Mouse (Mus musculus) forebrain, postnatal 0 days (tissue): ENCODE measurements around the gene Crlf3. TPM values are rescaled to one million over a fixed set of nuclear protein-coding genes. Genes with fewer than 3 reads are reported as not detected.

Experiments used
- ATAC-seq: fragments of 200-750 bp; cut with Nextera tagmentation; 2 replicates; pipeline ENCODE4 v1.8.0; 2017; ENCODE audit warnings: mild to moderate bottlenecking, moderate library complexity
- DNase-seq: peaks from one replicate; pipeline ENCODE4 v3.0.0-alpha.2; 2015
- H3K27ac ChIP-seq: fragments of 300-500 bp; sonication (generic); 2 replicates; pipeline ENCODE4 v1.5.1; 2014; ENCODE audit warnings: low read depth, mild to moderate bottlenecking, antibody characterized with exemption, low read length, moderate library complexity, mixed read lengths
- H3K27me3 ChIP-seq: fragments of 300-500 bp; sonication (generic); 2 replicates; pipeline ENCODE4 v1.6.1; 2014; ENCODE audit warnings: mild to moderate bottlenecking, low read length, mixed read lengths; ENCODE audit not compliant: insufficient read depth
- H3K36me3 ChIP-seq: fragments of 300-500 bp; sonication (generic); 2 replicates; pipeline ENCODE4 v1.6.1; 2014; ENCODE audit warnings: mild to moderate bottlenecking, moderate library complexity; ENCODE audit not compliant: insufficient read depth
- H3K4me1 ChIP-seq: fragments of 300-500 bp; sonication (generic); 2 replicates; pipeline ENCODE4 v1.6.1; 2014; ENCODE audit warnings: antibody characterized with exemption; ENCODE audit not compliant: insufficient read depth
- H3K4me2 ChIP-seq: fragments of 300-500 bp; sonication (generic); 2 replicates; pipeline ENCODE4 v1.6.1; 2014; ENCODE audit warnings: low read depth, mild to moderate bottlenecking, moderate library complexity
- H3K4me3 ChIP-seq: fragments of 300-500 bp; sonication (generic); 2 replicates; pipeline ENCODE4 v1.5.1; 2014; ENCODE audit warnings: low read depth, low read length, mixed read lengths
- H3K9ac ChIP-seq: fragments of 300-500 bp; sonication (generic); 2 replicates; pipeline ENCODE4 v1.6.1; 2014; ENCODE audit warnings: mild to moderate bottlenecking
- H3K9me3 ChIP-seq: fragments of 300-500 bp; sonication (generic); 2 replicates; pipeline ENCODE4 v1.6.1; 2016; ENCODE audit warnings: low read length
- CTCF ChIP-seq: sonication (generic); IDR thresholded peaks from 2 replicates; pipeline ENCODE4 v1.5.1; 2016; ENCODE audit warnings: antibody characterized with exemption, control low read depth, low read depth
- WGBS: fragments of 180-500 bp; shearing (Covaris S2); extraction: QIAGEN DNeasy Blood & Tissue Kit; methylation state at CpG from one replicate; pipeline ENCODE4 v1.1.7; 2014; 5-methylcytosine and 5-hydroxymethylcytosine counted together
- polyA plus RNA-seq: library from polyadenylated mRNA; unstranded; fragments of >200 nt; fragmentation: Nextera tagmentation; extraction: Ambion mirVana; gene quantifications from 2 replicates; pipeline ENCODE4 v1.2.1, GENCODE M21; 2015
- total RNA-seq: library from RNA; depleted of rRNA; stranded (reverse); fragments of >200 nt; gene quantifications from 2 replicates; pipeline ENCODE4 v1.2.3, GENCODE M21; 2014

Crlf3 gene
- total and polyA plus RNA-seq, 2 experiments from 2014 or later = 9.6 to 12.0 TPM

DNA sequence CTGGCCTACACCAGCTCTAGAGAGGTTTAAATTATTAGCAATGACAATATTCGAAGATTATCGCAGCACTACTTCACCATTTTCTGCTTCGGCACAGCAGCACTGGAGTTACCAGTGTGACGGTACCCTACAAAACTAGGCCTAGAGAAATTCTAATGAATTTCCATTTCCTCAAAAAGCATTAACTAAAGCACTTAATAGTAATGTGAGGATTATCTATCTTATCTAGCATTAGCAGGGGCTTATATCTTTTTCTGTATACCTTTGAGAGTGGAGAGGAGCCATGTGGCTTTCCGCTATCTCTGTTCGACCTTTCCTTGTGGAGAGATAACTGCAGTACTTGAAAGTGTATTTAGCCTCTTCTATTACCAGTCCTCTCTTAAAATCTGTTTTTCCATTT, 1.0 kb downstream of the Crlf3 start:
- H3K4me1 ChIP-seq = 0 out of 2 replicates have a peak, but pooled peaks cover 5% of the 10 kb centered on the region
- H3K4me3 ChIP-seq = peak overlapping the region; percentile 77; the same call in 1 of the 2 replicates
- H3K9me3 ChIP-seq = no peaks in the 10 kb centered on the region
- H3K27me3 ChIP-seq = no peaks in the 10 kb centered on the region
- no peak overlapping the region for H3K27ac ChIP-seq
- no peaks in the 10 kb centered on the region for H3K36me3 ChIP-seq
- DNase-seq = no peak
- 72% methylated on average over 6 of the region's 6 CpGs for WGBS
- H3K9ac ChIP-seq = no peak overlapping the region
- no peak for ATAC-seq
- TF ChIP-seq CTCF = no peak
- peak overlapping the region; percentile 77 for H3K4me2 ChIP-seq

DNA sequence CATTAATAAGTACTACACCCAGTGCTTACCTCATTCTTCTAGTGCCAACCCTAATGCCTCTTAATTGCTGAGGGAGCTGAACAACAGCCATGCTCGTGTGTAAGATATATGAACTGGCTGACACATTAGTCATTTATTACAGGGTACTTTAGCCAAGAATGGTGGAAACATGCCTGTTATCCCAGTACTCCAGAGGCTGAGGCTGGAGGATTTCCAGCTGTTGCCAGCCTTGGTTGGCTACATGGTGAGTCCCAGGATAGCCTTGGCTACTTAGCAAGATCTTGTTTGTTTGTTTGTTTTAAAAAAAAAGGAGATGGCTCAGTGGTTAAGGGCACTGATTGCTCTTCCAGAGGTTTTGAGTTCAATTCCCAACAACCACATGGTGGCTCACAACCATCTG, 2.0 kb downstream of the Crlf3 start:
- 19% methylated on average over 1 of the region's 1 CpGs for WGBS
- no peak overlapping the region for H3K9ac ChIP-seq
- ATAC-seq = no peak
- H3K4me3 ChIP-seq = no peak overlapping the region
- H3K36me3 ChIP-seq = no peaks in the 10 kb centered on the region
- TF ChIP-seq CTCF = no peak
- no peak overlapping the region for H3K4me2 ChIP-seq
- H3K27me3 ChIP-seq = no peaks in the 10 kb centered on the region
- H3K9me3 ChIP-seq = no peaks in the 10 kb centered on the region
- DNase-seq = no peak
- H3K27ac ChIP-seq = no peak overlapping the region
- 0 out of 2 replicates have a peak, but pooled peaks cover 5% of the 10 kb centered on the region for H3K4me1 ChIP-seq

DNA sequence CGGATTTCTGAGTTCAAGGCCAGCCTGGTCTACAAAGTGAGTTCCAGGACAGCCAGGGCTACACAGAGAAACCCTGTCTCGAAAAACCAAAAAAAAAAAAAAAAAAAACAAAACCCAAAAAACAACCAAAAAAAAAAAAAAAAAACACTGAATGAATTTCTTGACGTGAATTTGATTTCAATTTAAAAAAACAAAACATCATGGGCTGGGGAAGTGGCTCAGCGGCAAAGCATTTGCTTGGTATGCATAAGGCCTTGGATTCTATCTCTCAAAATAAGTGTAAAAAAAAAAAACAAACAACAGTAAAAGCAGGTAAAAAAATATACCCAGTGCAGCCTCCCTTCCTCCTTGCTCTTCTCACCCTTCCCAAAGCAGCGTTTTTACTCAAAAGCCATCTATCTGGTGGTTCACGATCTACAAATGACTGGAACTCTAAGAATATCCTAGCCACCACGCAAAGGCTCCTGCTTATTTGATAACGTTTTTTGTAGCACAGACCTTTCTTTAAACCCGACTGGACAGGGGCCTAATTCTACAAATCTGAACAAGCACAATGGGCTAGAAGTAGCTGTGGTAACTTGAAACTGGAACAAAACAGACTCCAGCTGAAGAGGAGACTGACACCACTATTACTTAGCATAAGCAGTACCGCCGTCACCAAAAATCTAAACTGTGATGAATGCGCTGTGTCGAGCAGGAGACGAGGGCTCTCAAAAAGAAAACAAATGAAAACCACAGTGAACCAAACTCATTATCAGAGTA, 2.8 kb downstream of the Crlf3 start:
- WGBS = 49% methylated on average over 13 of the region's 14 CpGs
- Histone ChIP-seq H3K9me3 (no peaks in the 10 kb centered on the region), H3K4me1 (0 out of 2 replicates have a peak, but pooled peaks cover 5% of the 10 kb centered on the region), H3K4me3 (no peak overlapping the region), H3K4me2 (no peak overlapping the region), H3K27me3 (no peaks in the 10 kb centered on the region), H3K9ac (no peak overlapping the region), H3K36me3 (no peaks in the 10 kb centered on the region), H3K27ac (no peak overlapping the region)
- DNase-seq (no peak), ATAC-seq (no peak)
- TF ChIP-seq CTCF = no peak

GRCm38 (mm10) chr11:80075608-80076277, 5.0 kb downstream of the Crlf3 start:
- H3K27me3 ChIP-seq = no peaks in the 10 kb centered on the region
- TF ChIP-seq CTCF = no peak
- no peak overlapping the region for H3K4me2 ChIP-seq
- no peak overlapping the region for H3K27ac ChIP-seq
- 0 out of 2 replicates have a peak, but pooled peaks cover 5% of the 10 kb centered on the region for H3K4me1 ChIP-seq
- DNase-seq (no peak), ATAC-seq (no peak)
- H3K36me3 ChIP-seq = no peaks in the 10 kb centered on the region
- no peak overlapping the region for H3K4me3 ChIP-seq
- H3K9ac ChIP-seq = no peak overlapping the region
- H3K9me3 ChIP-seq = no peaks in the 10 kb centered on the region
- WGBS = 97% methylated on average over 5 of the region's 5 CpGs

DNA sequence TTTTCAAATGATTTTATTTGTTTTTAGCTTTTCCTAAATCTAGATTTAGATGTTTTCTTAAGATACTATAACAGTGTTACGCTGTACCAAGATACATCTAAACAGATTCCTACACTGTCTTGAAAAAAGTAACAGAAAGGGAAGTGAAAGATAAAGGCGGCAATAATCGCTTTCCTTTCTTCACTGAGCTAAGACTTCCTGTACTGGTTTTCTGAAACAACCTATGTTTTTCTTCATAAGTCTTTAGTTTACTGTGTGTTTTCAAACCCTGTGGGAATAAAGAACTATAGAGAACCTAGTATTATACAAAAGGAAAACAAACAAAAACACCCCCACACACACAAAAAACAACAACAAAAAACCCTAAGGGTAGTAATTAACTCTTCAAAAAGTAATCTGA, 8.4 kb downstream of the Crlf3 start:
- Histone ChIP-seq H3K36me3 (no peaks in the 10 kb centered on the region), H3K4me1 (no peaks in the 10 kb centered on the region), H3K27me3 (no peaks in the 10 kb centered on the region), H3K9me3 (no peaks in the 10 kb centered on the region), H3K4me3 (no peak overlapping the region), H3K9ac (no peak overlapping the region), H3K27ac (no peak overlapping the region), H3K4me2 (no peak overlapping the region)
- DNase-seq (no peak), ATAC-seq (no peak)
- no peak for TF ChIP-seq CTCF
- 93% methylated on average over 3 of the region's 3 CpGs for WGBS

DNA sequence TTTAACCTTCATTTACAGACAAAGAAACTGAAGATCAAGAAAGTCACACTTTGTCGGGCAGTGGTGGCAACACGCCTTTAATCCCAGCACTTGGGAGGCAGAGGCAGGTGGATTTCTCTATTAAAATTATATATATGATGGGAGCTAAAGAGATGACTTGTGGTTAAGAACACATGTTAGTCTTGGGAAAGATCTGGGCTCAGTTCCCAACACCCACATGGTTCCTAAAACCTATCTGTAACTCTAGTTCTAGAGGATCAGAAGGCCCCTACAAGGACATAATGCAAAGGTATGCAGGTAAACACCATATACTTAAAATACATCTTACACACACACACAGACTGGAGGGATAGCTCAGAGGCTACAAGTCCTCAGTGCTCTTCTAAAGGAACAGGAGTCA, 9.8 kb downstream of the Crlf3 start:
- TF ChIP-seq CTCF = no peak
- no peaks in the 10 kb centered on the region for H3K36me3 ChIP-seq
- ATAC-seq = no peak

DNA sequence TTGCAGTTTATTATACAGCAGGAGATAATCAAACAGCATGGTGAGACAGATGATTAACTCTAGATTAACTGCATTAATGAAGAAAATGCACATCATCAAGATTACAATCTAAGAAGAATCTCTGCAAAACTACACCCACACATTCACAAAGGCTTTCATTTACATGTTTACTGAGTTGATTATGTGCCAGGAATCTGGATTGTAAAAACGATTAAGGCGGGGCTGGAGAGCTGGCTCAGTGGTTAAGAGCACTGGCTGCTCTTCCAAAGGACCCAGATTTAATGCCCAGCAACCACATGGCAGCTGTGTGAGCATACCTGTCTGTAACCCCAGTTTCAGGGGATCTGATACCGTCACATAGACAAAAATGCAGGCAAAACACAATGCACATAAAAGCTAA, 11.0 kb downstream of the Crlf3 start:
- WGBS = 36% methylated on average over 3 of the region's 3 CpGs
- no peaks in the 10 kb centered on the region for H3K4me1 ChIP-seq
- TF ChIP-seq CTCF = no peak
- H3K4me2 ChIP-seq = no peak overlapping the region
- no peak overlapping the region for H3K27ac ChIP-seq
- DNase-seq (no peak), ATAC-seq (no peak)
- no peaks in the 10 kb centered on the region for H3K27me3 ChIP-seq
- H3K36me3 ChIP-seq = no peaks in the 10 kb centered on the region
- H3K4me3 ChIP-seq = no peak overlapping the region
- H3K9ac ChIP-seq = no peak overlapping the region
- no peaks in the 10 kb centered on the region for H3K9me3 ChIP-seq

More for the DNA sequence above, 9.8 kb downstream of the Crlf3 start:
- Histone ChIP-seq H3K27me3 (no peaks in the 10 kb centered on the region), H3K27ac (no peak overlapping the region), H3K4me1 (no peaks in the 10 kb centered on the region), H3K4me2 (no peak overlapping the region), H3K9ac (no peak overlapping the region), H3K4me3 (no peak overlapping the region), H3K9me3 (no peaks in the 10 kb centered on the region)
- no peak for DNase-seq
- 95% methylated on average over 2 of the region's 2 CpGs for WGBS
